Mouse (Mus musculus): ENCODE data around the gene Ano2.

Gene Ano2

DNA sequence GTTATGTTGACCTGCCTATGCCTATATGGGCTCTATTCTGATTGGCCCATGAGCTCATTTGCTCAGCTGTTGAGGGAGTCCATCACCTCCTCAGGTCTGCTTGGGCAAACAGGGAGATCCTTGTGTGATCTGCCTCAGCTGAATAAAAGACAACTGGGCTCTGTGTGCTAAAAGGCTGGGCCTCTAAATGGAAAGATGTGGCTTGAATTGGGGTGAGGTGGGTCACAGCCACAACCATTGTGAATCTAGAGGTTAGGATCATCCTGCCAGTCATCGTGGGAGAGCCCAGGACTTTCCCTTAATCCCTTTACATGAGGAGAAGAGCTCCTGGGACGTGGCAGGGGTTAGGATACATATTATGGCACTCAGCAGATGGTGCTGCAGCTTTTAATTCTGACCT lies 188.5 kb downstream of the Ano2 start:
- no peak for ATAC-seq (ENCODE audit: insufficient number of reproducible peaks, low FRiP score, low TSS enrichment)

DNA sequence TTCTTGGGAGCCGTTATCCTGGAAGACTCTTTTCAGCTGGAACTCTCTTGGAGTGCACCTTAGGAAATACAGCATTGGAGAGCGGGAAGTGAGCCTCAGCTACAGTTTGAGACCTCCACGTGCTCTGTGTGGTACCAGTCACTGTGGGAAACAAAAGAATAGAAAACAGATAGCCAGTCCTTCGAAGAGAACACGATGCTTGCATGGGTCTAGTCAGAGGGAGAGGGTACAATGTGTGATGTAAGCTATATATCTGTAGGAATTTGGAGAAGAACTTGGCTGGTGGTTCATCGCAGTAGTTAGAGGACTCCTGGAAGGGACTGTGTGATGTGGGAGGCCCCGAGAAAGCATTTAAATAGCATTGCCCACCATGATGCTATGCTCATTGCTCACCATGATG lies 189.1 kb downstream of the Ano2 start:
- ATAC-seq (ENCODE audit: insufficient number of reproducible peaks, low FRiP score, low TSS enrichment) = no peak

DNA sequence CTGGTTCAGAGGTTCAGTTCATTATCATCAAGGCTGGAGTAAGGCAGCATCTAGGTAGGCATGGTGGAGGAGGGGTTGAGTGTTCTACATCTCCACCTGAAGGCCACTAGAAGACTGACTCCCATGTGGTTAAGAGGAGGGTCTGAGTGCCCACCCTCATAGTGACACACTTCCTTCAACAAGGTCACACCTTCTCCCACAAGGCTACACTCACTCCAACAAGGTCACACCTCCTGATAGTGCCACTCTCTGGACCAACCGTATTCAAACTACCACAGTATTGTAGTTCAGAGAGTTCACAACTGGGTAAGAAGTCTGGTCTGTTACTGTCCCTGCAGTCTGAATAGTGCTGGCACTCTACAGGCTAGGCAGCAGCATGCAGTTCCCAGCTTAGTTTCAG lies 198.4 kb downstream of the Ano2 start:
- no peak for ATAC-seq (ENCODE audit: insufficient number of reproducible peaks, low FRiP score, low TSS enrichment)

DNA sequence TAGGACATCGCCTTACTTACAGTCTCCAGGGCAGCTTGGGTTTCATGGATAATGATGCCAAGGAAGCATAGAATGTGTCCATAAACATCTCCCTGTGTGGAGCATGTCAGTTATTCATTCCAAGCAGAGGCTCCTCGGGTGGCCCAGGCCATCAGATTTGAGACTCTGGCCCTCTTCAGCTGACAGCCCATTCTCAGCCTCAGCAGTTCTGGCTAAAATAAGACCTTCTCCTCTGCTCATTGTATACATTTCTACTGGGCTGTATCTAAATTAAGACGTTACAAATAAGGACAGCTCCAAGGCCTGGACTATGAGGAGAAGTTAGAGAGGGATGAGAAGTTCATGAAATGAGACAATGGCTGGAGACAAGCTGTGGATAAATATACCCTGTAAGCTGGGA lies 204.1 kb downstream of the Ano2 start:
- no peak for ATAC-seq (ENCODE audit: insufficient number of reproducible peaks, low FRiP score, low TSS enrichment)

DNA sequence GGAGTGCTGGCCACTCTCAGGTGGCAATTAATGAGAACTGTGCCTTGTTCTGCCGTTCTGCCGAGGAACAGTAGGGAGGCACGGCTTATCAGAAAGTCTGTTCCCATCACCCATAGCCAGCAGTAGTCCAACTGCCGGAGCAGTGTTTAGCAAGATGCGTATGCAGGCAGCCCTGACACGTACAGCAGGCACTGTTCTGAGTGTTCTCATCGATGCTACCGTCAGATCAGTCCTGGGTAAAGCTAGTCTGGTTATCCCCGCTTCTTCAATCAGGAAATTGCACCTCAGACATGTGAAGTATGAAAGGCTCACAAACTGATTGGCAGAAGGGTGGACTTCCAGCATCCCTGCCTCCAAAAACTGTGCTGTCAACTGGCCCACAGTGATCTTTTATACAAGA lies 224.2 kb downstream of the Ano2 start:
- no peak for ATAC-seq (ENCODE audit: insufficient number of reproducible peaks, low FRiP score, low TSS enrichment)

DNA sequence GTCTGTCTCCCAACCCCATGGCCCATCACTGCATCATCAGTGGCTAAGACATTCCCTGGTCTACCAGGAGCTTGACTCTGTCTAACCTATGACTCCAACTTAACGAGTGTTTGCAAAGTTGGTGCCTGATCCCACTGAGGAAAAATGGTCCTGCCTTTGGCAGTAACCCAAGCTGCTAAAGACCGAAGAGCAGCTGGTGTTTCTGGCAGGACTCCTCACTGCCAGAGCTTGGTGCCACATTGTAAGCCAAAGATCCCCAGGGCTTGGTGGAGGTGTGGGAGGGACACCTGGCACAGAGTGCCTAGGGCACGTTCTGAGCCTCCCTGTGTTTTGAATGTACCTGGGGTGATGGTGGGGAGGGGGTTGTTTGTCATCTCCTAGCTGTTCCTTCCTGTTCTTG lies 232.5 kb downstream of the Ano2 start:
- ATAC-seq (ENCODE audit: insufficient number of reproducible peaks, low FRiP score, low TSS enrichment) = peak; percentile 37; the same call in 1 of the 2 replicates

DNA sequence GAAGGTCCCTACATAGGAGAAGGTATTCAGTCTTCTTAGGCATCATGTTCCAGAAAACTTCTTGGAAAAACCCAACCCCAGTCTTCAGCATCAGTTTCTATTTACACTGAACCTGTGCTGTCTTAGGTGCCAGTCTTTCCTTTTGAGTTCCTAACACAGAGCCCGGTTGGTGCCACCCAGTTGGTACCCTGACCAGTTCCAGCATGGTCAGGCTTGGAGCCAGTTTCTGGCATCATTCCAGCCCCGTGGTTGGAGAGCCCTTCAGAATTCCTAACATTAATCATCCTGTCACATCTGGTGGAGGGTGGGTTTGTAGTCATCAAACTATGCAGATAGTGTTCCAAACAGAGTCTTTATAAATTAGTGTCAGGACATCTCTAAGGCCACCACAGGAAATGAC lies 234.8 kb downstream of the Ano2 start:
- ATAC-seq (ENCODE audit: insufficient number of reproducible peaks, low FRiP score, low TSS enrichment) = no peak

DNA sequence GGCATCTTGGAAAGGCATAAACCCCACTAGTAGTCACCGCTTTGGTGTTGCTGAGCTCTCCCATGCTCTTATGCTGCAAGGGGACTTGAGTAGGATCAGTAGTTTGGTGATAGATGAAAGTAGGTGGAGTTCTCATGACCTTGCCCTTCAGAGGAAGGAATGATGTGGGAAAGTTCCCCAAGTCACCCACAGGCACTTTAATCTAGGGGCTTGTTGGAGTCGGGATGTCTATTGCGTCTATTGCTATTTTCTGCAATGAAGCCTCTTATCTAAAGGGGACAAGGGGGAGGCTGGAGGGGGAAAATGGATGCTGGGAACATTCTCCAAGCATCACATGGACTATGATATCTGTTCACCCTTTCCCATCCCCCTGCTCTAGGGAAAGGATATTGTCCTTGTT lies 235.6 kb downstream of the Ano2 start:
- ATAC-seq (ENCODE audit: insufficient number of reproducible peaks, low FRiP score, low TSS enrichment) = no peak

DNA sequence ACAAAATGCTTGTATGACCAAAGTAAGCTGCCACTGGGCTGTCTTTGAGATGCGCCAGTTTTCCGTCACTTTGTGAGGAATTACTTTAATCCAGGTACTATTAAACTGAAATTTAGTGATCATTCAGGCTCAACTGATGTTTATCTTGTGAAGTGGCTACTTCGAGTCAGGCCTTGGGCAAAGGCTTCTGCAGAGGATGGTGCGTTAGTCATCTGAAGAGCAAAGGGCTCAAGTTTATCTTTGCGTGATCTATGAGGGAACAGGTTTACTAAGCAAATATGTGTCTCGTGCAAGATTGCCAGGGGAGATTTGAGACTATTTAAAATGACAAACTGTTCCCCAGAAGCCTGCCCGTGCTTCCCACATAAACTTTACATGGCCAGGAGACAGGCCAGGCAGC lies 241.7 kb downstream of the Ano2 start:
- ATAC-seq (ENCODE audit: insufficient number of reproducible peaks, low FRiP score, low TSS enrichment) = no peak

DNA sequence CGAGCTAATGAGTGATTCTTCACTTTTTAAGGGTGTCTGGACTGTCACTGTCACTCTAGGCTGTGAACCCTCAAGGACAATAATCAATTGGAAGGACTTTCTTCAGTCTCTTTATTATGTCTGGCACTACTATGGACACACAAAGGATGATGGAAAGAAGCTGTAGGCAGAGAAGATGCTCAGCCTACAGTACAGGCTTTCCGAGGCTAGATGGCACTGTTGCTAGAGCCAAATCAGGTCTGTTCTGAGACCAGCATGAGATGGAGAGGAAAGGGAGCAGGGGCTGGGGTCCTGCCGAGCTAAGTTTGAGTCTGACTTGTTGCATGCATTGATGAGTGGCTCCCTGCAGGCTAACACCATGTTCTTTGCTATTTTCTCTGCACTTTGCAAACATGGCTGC lies 264.7 kb downstream of the Ano2 start:
- ATAC-seq (ENCODE audit: insufficient number of reproducible peaks, low FRiP score, low TSS enrichment) = peak; percentile 58; the same call in 1 of the 2 replicates

DNA sequence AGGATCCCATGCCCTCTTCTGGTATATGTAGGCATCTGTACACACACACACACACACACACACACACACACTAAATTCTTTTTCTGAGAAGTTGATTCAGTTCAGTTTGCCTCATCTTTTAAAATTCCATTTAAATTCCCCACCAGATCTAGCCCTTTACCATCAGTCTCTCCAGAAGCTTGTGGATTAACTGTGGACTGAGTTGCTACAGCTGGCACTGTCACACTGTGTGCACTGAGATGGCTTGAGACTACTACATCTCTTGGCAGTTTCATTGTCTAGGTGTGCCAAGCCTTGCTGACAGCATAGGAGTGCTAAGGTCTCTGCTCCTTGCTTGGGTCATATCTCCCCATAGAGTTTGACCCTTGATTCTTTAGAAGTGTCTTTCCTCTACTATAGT lies 283.3 kb downstream of the Ano2 start:
- ATAC-seq (ENCODE audit: insufficient number of reproducible peaks, low FRiP score, low TSS enrichment) = no peak

DNA sequence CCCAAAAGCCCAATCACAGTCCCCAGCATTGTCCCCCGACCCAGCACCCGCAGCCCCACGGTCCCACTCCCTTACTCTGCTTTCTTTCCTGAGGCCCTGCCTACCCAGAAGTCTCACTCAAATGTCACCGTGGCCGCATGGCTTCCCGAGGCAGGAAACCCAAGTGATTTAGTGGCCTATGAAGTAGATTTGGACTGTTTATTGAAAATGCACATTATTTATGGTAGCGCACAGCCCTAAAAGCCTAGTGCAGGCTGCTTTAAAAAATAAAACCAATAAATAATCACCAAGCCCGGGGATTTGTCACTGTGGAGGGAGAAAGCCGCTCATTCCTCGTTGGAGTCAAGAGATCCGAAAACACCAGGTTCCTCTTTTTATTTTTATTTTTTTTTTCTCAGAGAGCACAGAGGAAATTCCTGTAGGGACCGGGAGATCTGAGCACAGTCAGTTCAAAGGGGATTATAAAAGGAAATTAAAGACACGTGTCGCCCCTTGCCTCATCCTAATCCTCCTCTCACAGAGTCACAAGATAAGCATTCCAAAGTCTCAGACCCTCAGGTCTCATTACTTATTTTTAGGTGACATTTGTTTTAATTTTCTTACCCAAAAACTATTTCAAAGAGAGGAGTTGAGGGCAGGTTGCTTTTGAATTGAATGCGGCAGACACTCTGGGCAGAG lies 285.7 kb downstream of the Ano2 start:
- no peak for ATAC-seq (ENCODE audit: insufficient number of reproducible peaks, low FRiP score, low TSS enrichment)

DNA sequence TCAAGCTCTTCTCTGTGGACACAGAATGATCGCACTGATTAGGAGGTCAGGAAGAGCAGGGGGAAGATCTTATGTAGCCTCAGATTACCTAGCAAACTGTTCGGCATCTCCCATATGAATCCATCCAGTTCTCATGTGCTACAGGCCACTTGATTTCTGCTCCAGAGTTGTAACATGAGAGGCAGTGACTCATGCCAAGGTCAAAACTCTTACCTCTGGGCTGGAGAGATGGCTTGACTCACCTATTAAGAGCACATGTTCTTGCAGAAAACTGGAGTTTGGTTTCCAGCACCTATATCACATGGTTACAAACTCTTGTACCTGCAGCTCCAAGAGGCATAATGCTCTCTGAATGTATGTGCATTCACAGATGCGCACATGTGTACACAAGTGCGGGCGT lies 289.4 kb downstream of the Ano2 start:
- ATAC-seq (ENCODE audit: insufficient number of reproducible peaks, low FRiP score, low TSS enrichment) = no peak

DNA sequence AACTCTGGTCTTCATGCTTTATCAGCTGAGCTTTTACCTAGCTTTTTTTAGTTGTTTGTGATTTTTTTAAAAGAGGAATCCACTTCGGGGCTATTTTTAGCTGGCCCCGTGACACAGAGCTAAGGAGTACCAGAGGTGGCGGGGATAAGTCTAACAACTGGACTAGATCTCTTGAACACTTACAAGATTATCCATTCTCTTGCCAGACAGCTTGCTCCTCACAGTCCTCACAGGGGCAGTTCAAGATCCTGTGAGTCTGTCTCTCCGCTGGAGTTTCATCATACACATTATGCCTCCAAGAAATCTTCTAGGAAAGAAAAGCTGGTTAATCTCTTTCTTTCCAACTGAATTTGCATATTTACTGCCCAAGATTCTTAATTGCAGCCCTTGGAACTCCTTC lies 293.8 kb downstream of the Ano2 start:
- no peak for ATAC-seq (ENCODE audit: insufficient number of reproducible peaks, low FRiP score, low TSS enrichment)

DNA sequence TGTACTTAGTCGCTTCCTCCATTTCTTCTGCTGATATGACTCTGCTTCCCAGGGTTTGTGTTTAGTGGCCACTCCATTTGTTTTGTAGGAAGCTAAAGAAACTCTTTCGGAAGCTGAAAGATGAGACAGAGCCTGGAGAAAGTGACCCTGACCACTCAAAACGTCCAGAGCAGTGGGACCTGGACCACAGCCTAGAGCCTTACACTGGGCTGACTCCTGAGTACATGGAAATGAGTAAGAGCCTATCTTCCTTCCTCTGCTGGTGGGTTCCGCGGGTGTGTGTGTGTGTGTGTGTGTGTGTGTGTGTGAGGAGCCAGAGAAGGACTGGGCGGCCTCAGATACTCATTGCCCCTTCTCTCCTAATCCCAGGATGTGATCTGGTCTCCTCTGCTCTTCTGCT lies 302.5 kb downstream of the Ano2 start:
- no peak for ATAC-seq (ENCODE audit: insufficient number of reproducible peaks, low FRiP score, low TSS enrichment)

DNA sequence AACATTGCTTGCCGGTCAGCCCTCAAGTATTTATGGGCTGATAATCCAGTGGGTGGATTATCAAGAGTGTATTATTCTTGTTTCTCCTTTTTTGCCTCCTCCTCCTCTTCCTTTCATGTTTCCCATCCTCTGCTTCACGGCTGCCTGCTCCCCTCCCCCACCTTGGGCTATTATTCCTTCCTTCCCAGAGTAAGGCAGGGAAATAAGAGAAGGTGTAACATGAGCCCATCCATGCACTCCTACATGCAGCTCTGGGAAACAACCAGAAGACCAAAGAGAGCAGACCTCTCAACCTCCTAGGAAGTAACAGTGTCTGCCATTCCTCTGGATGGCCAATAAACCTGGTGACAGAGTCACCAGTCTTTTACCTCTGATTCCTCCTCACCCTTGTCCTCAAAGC lies 311.6 kb downstream of the Ano2 start:
- no peak for ATAC-seq (ENCODE audit: insufficient number of reproducible peaks, low FRiP score, low TSS enrichment)

DNA sequence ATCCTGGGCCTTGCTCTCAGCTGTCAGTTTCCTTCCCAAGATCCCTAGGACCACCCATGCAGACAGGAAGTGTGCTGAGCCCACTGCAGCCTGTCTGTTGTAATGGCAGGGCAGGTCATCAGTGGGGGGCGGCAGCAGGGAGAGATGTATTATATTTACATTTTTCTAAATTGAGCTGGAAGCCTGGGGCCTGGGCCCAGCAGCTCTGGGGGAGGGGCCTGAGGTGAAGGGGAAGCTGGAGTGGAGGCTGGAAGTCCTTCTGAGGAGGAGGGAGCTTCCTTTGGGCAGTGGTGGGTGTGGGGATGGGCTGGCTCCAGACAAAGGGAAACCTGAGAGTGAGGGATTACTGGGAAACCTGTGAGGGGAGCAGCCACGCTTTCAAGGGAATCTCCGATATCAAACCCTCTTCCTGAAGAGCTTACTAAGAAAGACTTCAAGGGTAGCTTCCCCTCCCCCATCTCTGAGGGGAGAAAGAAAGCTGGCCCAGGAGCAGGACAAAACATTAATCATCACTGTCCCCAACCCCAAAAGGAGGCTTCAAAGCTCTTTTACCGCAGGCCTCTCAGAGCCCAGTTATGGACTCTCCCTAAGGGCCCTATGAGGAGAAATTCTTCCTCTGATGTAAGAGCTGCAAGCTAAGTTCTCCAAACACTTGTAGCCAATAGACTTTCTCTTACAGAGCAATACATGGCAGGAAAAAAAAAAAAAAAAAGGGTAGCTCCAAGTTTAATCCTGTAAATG lies 313.0 kb downstream of the Ano2 start:
- ATAC-seq (ENCODE audit: insufficient number of reproducible peaks, low FRiP score, low TSS enrichment) = no peak

DNA sequence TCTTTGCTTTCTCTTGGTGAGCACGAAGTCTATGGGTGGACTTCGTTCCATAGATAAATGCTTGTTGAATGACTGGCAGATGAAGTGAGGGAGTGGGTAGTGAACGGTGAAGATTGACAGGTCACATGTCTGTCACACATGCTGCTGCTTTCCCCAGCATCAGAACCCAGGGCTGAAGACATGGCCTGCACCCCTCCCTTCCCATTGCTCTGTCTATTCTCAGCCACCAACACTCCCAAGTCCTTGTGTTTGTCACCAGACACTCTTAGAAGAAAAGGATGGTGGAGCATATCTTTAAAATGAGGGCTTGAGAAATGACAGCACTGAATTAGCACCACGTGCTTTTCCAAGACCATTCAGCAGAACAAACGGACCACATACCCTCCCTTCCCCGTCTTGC lies 316.4 kb downstream of the Ano2 start:
- ATAC-seq (ENCODE audit: insufficient number of reproducible peaks, low FRiP score, low TSS enrichment) = no peak

DNA sequence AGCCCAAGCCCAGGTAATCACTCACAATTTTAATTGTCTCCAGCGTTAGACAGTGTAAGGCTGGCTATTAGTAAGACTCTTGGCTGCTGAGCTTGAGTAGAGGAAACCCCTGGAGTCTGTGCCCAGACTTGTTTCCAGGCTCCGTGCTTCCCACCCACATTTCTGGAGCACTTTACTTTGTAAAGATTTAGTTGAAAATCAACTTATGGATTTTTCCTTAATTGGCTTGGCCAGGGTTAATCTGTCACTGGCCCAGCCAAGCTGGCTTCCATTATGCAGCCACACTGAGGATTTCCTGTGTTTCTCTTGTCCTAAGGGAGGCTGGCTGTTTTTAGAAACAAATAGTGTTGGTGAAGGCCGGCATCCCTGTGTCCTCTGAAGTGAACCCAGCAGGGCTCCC lies 318.9 kb downstream of the Ano2 start:
- no peak for ATAC-seq (ENCODE audit: insufficient number of reproducible peaks, low FRiP score, low TSS enrichment)

DNA sequence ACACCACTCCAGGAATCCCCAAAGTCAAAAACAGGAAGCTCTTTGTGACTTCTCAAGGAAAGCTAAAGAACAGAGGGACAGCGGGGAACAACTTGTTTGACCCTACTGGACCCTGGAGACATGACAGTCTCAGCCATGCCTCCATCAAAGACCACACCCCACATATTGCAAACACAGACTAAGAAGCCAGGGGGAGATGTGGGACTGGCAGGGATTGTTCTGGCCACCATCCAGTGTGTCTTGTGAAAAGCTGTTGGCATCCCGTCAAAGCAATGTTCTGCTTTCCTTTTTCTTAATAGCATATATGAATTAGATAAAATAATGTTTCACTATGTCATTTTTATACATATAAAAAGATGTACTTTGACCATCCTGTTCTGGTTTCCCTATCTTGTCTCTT lies 326.8 kb downstream of the Ano2 start:
- ATAC-seq (ENCODE audit: insufficient number of reproducible peaks, low FRiP score, low TSS enrichment) = no peak

DNA sequence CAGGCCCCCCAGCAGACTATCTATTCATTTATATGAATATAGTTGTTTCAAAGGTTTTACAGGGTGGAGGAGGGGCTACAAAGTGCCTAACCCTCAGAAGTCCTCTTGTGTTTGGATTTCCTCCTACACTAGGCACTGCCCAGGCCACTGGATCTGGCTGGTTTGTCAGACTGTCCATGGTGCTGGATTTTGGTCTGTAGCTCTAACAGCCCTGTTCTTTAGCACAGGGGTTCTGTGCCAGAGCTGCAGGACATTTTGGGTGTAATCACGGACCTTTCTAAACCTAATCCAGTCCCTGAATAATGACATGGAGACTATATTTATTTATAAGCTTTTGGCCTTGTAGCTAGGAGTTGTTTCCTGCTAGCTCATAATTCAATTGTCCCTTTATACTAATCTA lies 328.2 kb downstream of the Ano2 start:
- ATAC-seq (ENCODE audit: insufficient number of reproducible peaks, low FRiP score, low TSS enrichment) = no peak

DNA sequence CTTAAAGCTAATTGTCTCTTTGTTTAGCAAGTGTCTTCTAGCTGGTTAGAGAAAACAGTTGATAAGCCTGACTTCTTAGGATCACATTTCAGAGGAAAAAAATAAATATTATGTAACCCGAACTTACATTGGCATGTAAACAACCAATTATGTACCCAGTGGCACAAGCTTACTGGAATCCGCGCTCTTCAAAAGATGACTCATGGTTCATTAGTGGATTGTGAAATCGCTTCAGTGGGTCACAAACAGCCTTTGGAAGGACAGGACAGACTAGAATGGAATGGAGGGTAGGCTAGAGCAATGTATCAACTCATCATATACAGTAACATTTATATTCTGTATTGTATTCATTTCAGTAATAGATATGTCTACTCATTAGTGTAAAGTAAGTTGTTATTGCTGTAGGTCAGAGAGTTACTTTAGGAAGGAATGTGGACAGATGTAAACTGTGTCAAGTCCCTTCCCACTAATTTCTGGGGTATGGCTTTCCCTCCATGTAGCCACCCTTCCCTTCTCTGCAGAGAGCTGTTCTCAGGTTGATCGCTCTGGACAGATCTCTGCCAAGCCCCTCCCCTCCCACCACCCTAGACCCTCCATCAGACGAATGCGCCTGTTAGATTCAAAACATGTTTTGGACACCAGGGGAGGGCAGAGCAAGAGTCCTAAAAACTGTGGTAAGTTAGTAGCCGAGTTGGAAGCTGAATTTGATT lies 343.6 kb downstream of the Ano2 start:
- ATAC-seq (ENCODE audit: insufficient number of reproducible peaks, low FRiP score, low TSS enrichment) = no peak
